In the genomic region with DNA sequence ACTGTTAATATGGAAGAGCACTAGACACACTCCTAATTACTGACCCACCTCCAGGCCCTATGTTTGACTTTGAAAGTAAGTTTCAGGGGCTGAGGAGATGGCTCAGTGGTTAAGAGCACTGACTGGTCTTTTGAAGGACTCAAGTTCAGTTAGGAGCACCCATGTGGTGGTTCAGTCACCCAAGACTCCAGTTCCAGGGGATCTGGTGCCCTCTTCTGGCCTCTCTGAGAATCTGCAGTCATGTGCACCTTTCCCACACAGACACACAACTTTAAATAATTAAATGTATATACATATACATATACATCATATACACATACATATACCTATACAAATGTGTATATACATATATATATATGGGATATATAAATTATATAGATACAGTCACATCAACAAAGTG, we compare ENCODE assay signal across 18 mouse cellular contexts.
DNase-seq lines count a peak whose midpoint lies in the region; ATAC-seq and TF ChIP-seq lines count a peak whose summit lies in the region.
"Had no signal": no experiment of that assay in that cellular context is flagged by ENCODE, and none has a peak within 500 bp of the region (broad histone marks: within the 10 kb centered on the region; RNA-seq: fewer than 3 reads in every experiment).

No protein-coding gene starts in this region.

- H3K27ac ChIP-seq in kidney, adult 2 months (ENCODE audit: insufficient read depth, low read depth, low read length) = no peak overlapping the region
- H3K27ac ChIP-seq in midbrain, postnatal 0 days (ENCODE audit: low read depth, low read length) = no peak overlapping the region
- H3K27ac ChIP-seq in midbrain, embryonic 13.5 days = no peak overlapping the region
- no peak overlapping the region for H3K27ac ChIP-seq in stomach, postnatal 0 days (replicated peaks)
- H3K27ac ChIP-seq in forebrain, embryonic 10.5 days = no peak overlapping the region
- H3K27ac ChIP-seq: embryonic facial prominence, embryonic 15.5 days; forebrain, embryonic 15.5 days; limb, embryonic 15.5 days; midbrain, embryonic 15.5 days; neural tube, embryonic 13.5 days had no signal

- H3K9me3 ChIP-seq in midbrain, postnatal 0 days (ENCODE audit: low read length) = no peaks in the 10 kb centered on the region
- H3K9me3 ChIP-seq in midbrain, embryonic 13.5 days = no peaks in the 10 kb centered on the region
- H3K9me3 ChIP-seq in stomach, postnatal 0 days (ENCODE audit: control insufficient read depth, low read length) = no peaks in the 10 kb centered on the region
- H3K9me3 ChIP-seq in forebrain, embryonic 10.5 days = no peaks in the 10 kb centered on the region
- H3K9me3 ChIP-seq: embryonic facial prominence, embryonic 15.5 days; forebrain, embryonic 15.5 days; hindbrain, embryonic 13.5 days; limb, embryonic 15.5 days; midbrain, embryonic 15.5 days; neural tube, embryonic 13.5 days had no signal

- H3K4me2 ChIP-seq in midbrain, postnatal 0 days (ENCODE audit: low read depth, low read length, poor library complexity, severe bottlenecking) = no peak overlapping the region
- no peak overlapping the region for H3K4me2 ChIP-seq in midbrain, embryonic 13.5 days (replicated peaks)
- H3K4me2 ChIP-seq in stomach, postnatal 0 days (replicated peaks; ENCODE audit: low read depth) = no peak overlapping the region
- H3K4me2 ChIP-seq: embryonic facial prominence, embryonic 15.5 days; forebrain, embryonic 15.5 days; hindbrain, embryonic 13.5 days; limb, embryonic 15.5 days; midbrain, embryonic 15.5 days; neural tube, embryonic 13.5 days had no signal

- H3K4me1 ChIP-seq in kidney, adult 2 months (ENCODE audit: control insufficient read depth, insufficient read depth, low read length) = no peaks in the 10 kb centered on the region
- H3K4me1 ChIP-seq in midbrain, postnatal 0 days (ENCODE audit: insufficient read depth, low read length) = no peaks in the 10 kb centered on the region
- H3K4me1 ChIP-seq in midbrain, embryonic 13.5 days (replicated peaks) = peaks cover 33% of the 10 kb centered on the region
- no peaks in the 10 kb centered on the region for H3K4me1 ChIP-seq in stomach, postnatal 0 days (replicated peaks; ENCODE audit: control insufficient read depth, insufficient read depth)
- H3K4me1 ChIP-seq in forebrain, embryonic 10.5 days = peaks cover 33% of the 10 kb centered on the region
- H3K4me1 ChIP-seq: embryonic facial prominence, embryonic 15.5 days had no signal

- H3K9ac ChIP-seq in midbrain, postnatal 0 days (replicated peaks; ENCODE audit: low read length, poor library complexity, severe bottlenecking) = no peak overlapping the region
- H3K9ac ChIP-seq in midbrain, embryonic 13.5 days (replicated peaks) = no peak overlapping the region
- no peak overlapping the region for H3K9ac ChIP-seq in stomach, postnatal 0 days (ENCODE audit: low read length)
- H3K9ac ChIP-seq: embryonic facial prominence, embryonic 15.5 days; forebrain, embryonic 15.5 days; hindbrain, embryonic 13.5 days; limb, embryonic 15.5 days; midbrain, embryonic 15.5 days; neural tube, embryonic 13.5 days had no signal

- H3K27me3 ChIP-seq in kidney, adult 2 months (replicated peaks; ENCODE audit: control insufficient read depth, insufficient read depth, low read length) = no peaks in the 10 kb centered on the region
- no peaks in the 10 kb centered on the region for H3K27me3 ChIP-seq in midbrain, postnatal 0 days (ENCODE audit: insufficient read depth, low read length)
- H3K27me3 ChIP-seq in midbrain, embryonic 13.5 days = no peaks in the 10 kb centered on the region
- no peaks in the 10 kb centered on the region for H3K27me3 ChIP-seq in stomach, postnatal 0 days (ENCODE audit: control insufficient read depth, insufficient read depth, low read length)
- peaks cover 21% of the 10 kb centered on the region; the same call in 1 of the 2 replicates for H3K27me3 ChIP-seq in forebrain, embryonic 10.5 days (ENCODE audit: poor library complexity, severe bottlenecking)
- H3K27me3 ChIP-seq: embryonic facial prominence, embryonic 15.5 days; forebrain, embryonic 15.5 days; midbrain, embryonic 15.5 days; neural tube, embryonic 13.5 days had no signal

- no peak for TF ChIP-seq EP300 in stomach, postnatal 0 days (optimal IDR thresholded peaks at IDR 0.05)

- no peak for TF ChIP-seq POLR2A in kidney, adult 2 months (IDR thresholded peaks at IDR 0.05; ENCODE audit: low read depth, low read length)

- DNase-seq in kidney, adult 2 months = no peak
- DNase-seq in kidney, adult 11 months = no peak
- DNase-seq in midbrain, postnatal 0 days (ENCODE audit: low spot score) = no peak
- DNase-seq in ES-CJ7 (ENCODE audit: low read depth, low spot score) = peak; percentile 26
- no peak for DNase-seq in stomach, postnatal 0 days (ENCODE audit: low spot score)
- no peak for DNase-seq in forebrain, embryonic 10.5 days (ENCODE audit: extremely low spot score, low spot score)
- DNase-seq: adrenal gland, postnatal 36 days; cerebellum, adult 11 months; gastrocnemius, postnatal 25 days; kidney, adult 9 months had no signal

- no peaks in the 10 kb centered on the region for H3K36me3 ChIP-seq in kidney, adult 2 months (ENCODE audit: control insufficient read depth, insufficient read depth, low read length)
- H3K36me3 ChIP-seq in midbrain, postnatal 0 days (ENCODE audit: insufficient read depth, low read length) = no peaks in the 10 kb centered on the region
- H3K36me3 ChIP-seq in midbrain, embryonic 13.5 days = no peaks in the 10 kb centered on the region
- no peaks in the 10 kb centered on the region for H3K36me3 ChIP-seq in stomach, postnatal 0 days (ENCODE audit: control insufficient read depth, insufficient read depth, low read length)
- H3K36me3 ChIP-seq in forebrain, embryonic 10.5 days (replicated peaks) = no peaks in the 10 kb centered on the region
- H3K36me3 ChIP-seq: embryonic facial prominence, embryonic 15.5 days; forebrain, embryonic 15.5 days; hindbrain, embryonic 13.5 days; limb, embryonic 15.5 days; midbrain, embryonic 15.5 days; neural tube, embryonic 13.5 days had no signal

- no peak overlapping the region for H3K4me3 ChIP-seq in kidney, adult 2 months (ENCODE audit: insufficient read depth, low read depth, low read length)
- H3K4me3 ChIP-seq in midbrain, postnatal 0 days (ENCODE audit: low read depth, low read length) = no peak overlapping the region
- no peak overlapping the region for H3K4me3 ChIP-seq in midbrain, embryonic 13.5 days (replicated peaks)
- H3K4me3 ChIP-seq in stomach, postnatal 0 days (ENCODE audit: low read depth, low read length) = no peak overlapping the region
- no peak overlapping the region for H3K4me3 ChIP-seq in forebrain, embryonic 10.5 days
- H3K4me3 ChIP-seq: embryonic facial prominence, embryonic 15.5 days; forebrain, embryonic 15.5 days; hindbrain, embryonic 13.5 days; limb, embryonic 15.5 days; midbrain, embryonic 15.5 days; neural tube, embryonic 13.5 days had no signal

- no peak for ATAC-seq in midbrain, postnatal 0 days (ENCODE audit: low FRiP score)
- ATAC-seq in midbrain, embryonic 13.5 days = no peak
- no peak for ATAC-seq in stomach, postnatal 0 days (ENCODE audit: low FRiP score, low TSS enrichment)
- ATAC-seq: activated CD4-positive, CD25-positive, alpha-beta regulatory T cell, adult 4 months; forebrain, embryonic 15.5 days; midbrain, embryonic 15.5 days had no signal

- 0 out of 2 replicates have a peak, but pooled peaks have one; percentile 12 for TF ChIP-seq CTCF in kidney, adult 2 months (conservative IDR thresholded peaks at IDR 0.05; ENCODE audit: insufficient read depth, insufficient read length, low read depth, low read length)
- TF ChIP-seq CTCF in midbrain, postnatal 0 days (IDR thresholded peaks at IDR 0.05) = peak; percentile 43
- TF ChIP-seq CTCF in stomach, postnatal 0 days (IDR thresholded peaks at IDR 0.05; ENCODE audit: low read depth) = peak; percentile 38; the same call in 1 of the 2 replicates
